Mouse (Mus musculus) cerebellum, adult 8-10 months (tissue): ENCODE results near the gene Sh3rf1.

Source experiments
- DNase-seq: peaks from one replicate; pipeline ENCODE4 v3.0.0; 2022

The Sh3rf1 gene

GRCm38 (mm10) chr8:61288676-61289075, 65.0 kb downstream of the Sh3rf1 start:
- no peak for DNase-seq

- DNase-seq, result no peak
Observed at GRCm38 (mm10) chr8:61295040-61295439, 71.4 kb downstream of the Sh3rf1 start.

GRCm38 (mm10) chr8:61295441-61295840, 71.8 kb downstream of the Sh3rf1 start:
- DNase-seq, result no peak

GRCm38 (mm10) chr8:61298828-61299227, 75.2 kb downstream of the Sh3rf1 start:
- no peak for DNase-seq

- DNase-seq, result no peak
Observed at GRCm38 (mm10) chr8:61301298-61302028, 77.8 kb downstream of the Sh3rf1 start.

- DNase-seq, result no peak
Observed at GRCm38 (mm10) chr8:61302029-61302368, 78.3 kb downstream of the Sh3rf1 start.

- DNase-seq, result no peak
Observed at GRCm38 (mm10) chr8:61305451-61306070, 81.9 kb downstream of the Sh3rf1 start.

- DNase-seq, result no peak
Observed at GRCm38 (mm10) chr8:61306501-61307112, 82.9 kb downstream of the Sh3rf1 start.

GRCm38 (mm10) chr8:61308896-61309295, 85.2 kb downstream of the Sh3rf1 start:
- DNase-seq, result no peak

- no peak for DNase-seq
Observed at GRCm38 (mm10) chr8:61309530-61310402, 86.1 kb downstream of the Sh3rf1 start.

GRCm38 (mm10) chr8:61310403-61310871, 86.8 kb downstream of the Sh3rf1 start:
- DNase-seq, result no peak

GRCm38 (mm10) chr8:61313016-61313415, 89.3 kb downstream of the Sh3rf1 start:
- DNase-seq, result no peak

- no peak for DNase-seq
Observed at GRCm38 (mm10) chr8:61316012-61316767, 92.5 kb downstream of the Sh3rf1 start.

- no peak for DNase-seq
Observed at GRCm38 (mm10) chr8:61316813-61317534, 93.3 kb downstream of the Sh3rf1 start.

GRCm38 (mm10) chr8:61317535-61318136, 94.0 kb downstream of the Sh3rf1 start:
- DNase-seq, result no peak

- DNase-seq, result no peak
Observed at GRCm38 (mm10) chr8:61321216-61321615, 97.5 kb downstream of the Sh3rf1 start.

GRCm38 (mm10) chr8:61321780-61322179, 98.1 kb downstream of the Sh3rf1 start:
- DNase-seq, result no peak

GRCm38 (mm10) chr8:61322462-61322861, 98.8 kb downstream of the Sh3rf1 start:
- no peak for DNase-seq

GRCm38 (mm10) chr8:61324363-61324914, 100.8 kb downstream of the Sh3rf1 start:
- no peak for DNase-seq

- no peak for DNase-seq
Observed at GRCm38 (mm10) chr8:61325014-61325715, 101.5 kb downstream of the Sh3rf1 start.
